Mouse (Mus musculus) kidney, adult 2 months (tissue): ENCODE results near the gene Bahd1.

Experiments
- CTCF ChIP-seq: fragments of 200-500 bp; conservative IDR thresholded peaks from 2 replicates; pipeline ENCODE4 v1.5.1; 2011; ENCODE audit warnings: low read depth, mild to moderate bottlenecking, control low read depth, low read length, moderate library complexity, mixed read lengths; ENCODE audit not compliant: insufficient read depth, insufficient read length
- POLR2A ChIP-seq: fragments of 200-500 bp; IDR thresholded peaks from one replicate; pipeline ENCODE4 v1.6.1; 2011; ENCODE audit warnings: low read depth, low read length, control low read depth

- TF ChIP-seq POLR2A (no peak), CTCF (no peak)
Observed at GRCm38 (mm10) chr2:118956497-118956896, 56.3 kb downstream of the Bahd1 start.
